Mouse (Mus musculus): ENCODE results near the gene Ube2d3. TPM values are rescaled to one million over a fixed set of nuclear protein-coding genes. Genes with fewer than 3 reads are reported as not detected.

Gene Ube2d3
- total and polyA plus RNA-seq, 3 experiments: 285 to 416 (median 357) TPM

GRCm38 (mm10) chr3:135516891-135517290, 78.9 kb downstream of the Ube2d3 start:
- intact Hi-C loops (cut with DNase I): loop anchor here (5.0 kb wide), 1 partner anchor 65 kb away; no protein-coding TSS in a partner anchor
- Histone ChIP-seq H3K4me3 (no peak overlapping the region), H3K27ac (peak overlapping the region; percentile 69)

More at GRCm38 (mm10) chr3:135516891-135517290, 78.9 kb downstream of the Ube2d3 start:
- H3K9ac ChIP-seq (ENCODE audit: low read depth, low read length): peak overlapping the region; percentile 43
- TF ChIP-seq EP300 (IDR thresholded peaks at IDR 0.05; ENCODE audit: insufficient read depth, low read depth, low read length): peak; percentile 82; the same call in 1 of the 2 replicates
- TF ChIP-seq POLR2A (IDR thresholded peaks at IDR 0.05; ENCODE audit: insufficient read depth, low read depth, low read length): no peak
- no peak for TF ChIP-seq CTCF (IDR thresholded peaks at IDR 0.05)
- peaks cover 10% of the 10 kb centered on the region for H3K36me3 ChIP-seq (ENCODE audit: control insufficient read depth, insufficient read depth, low read length)
- no peaks in the 10 kb centered on the region for H3K79me2 ChIP-seq (replicated peaks; ENCODE audit: control insufficient read depth, insufficient read depth, low read length)
- DNase-seq: peak; percentile 54 to 81
- WGBS: 3% methylated on average over 6 of the region's 6 CpGs
- H3K4me1 ChIP-seq (ENCODE audit: control insufficient read depth, insufficient read depth, low read length): peaks cover 18% of the 10 kb centered on the region
- H3K27me3 ChIP-seq (ENCODE audit: control insufficient read depth, insufficient read depth, low read length): no peaks in the 10 kb centered on the region

Other genes with a start within 250 kb of the Ube2d3 start
- gene Cenpe, start 225.6 kb upstream of the Ube2d3 start, total RNA-seq (2021): under 1 TPM; 0.84 TPM
- 0.12 and 0.18 TPM in 2 replicates for gene Cenpe, start 225.6 kb upstream of the Ube2d3 start, polyA plus RNA-seq (2012; rRNA removed)
- 1 to 10 TPM; 3.3 to 4.8 TPM for gene Bdh2, start 156.9 kb upstream of the Ube2d3 start, total RNA-seq (2021)
- gene Bdh2, start 156.9 kb upstream of the Ube2d3 start, polyA plus RNA-seq (2012; rRNA removed): 0.91 and 1.6 TPM in 2 replicates
- gene Slc9b2, start 130.4 kb upstream of the Ube2d3 start, total RNA-seq (2021): under 1 TPM; 0.20 to 0.44 TPM
- gene Slc9b2, start 130.4 kb upstream of the Ube2d3 start, polyA plus RNA-seq (2012; rRNA removed): 0.10 and 0.15 TPM in 2 replicates
- under 1 TPM in 1 of 2 experiments, not detected in 1; 0.29 TPM for gene Slc9b1, start 90.1 kb upstream of the Ube2d3 start, total RNA-seq (2021)
- gene Slc9b1, start 90.1 kb upstream of the Ube2d3 start, polyA plus RNA-seq (2012; rRNA removed): 0.04 TPM in 1 of 2 replicates, not detected in the other
- 10 to 100 TPM; 47.1 to 55.0 TPM for gene Cisd2, start 14.2 kb upstream of the Ube2d3 start, total RNA-seq (2021)
- 20.6 and 31.4 TPM in 2 replicates for gene Cisd2, start 14.2 kb upstream of the Ube2d3 start, polyA plus RNA-seq (2012; rRNA removed)
- 10 to 100 TPM; 15.7 to 16.4 TPM for gene Manba, start 47.5 kb downstream of the Ube2d3 start, total RNA-seq (2021)
- gene Manba, start 47.5 kb downstream of the Ube2d3 start, polyA plus RNA-seq (2012; rRNA removed): 8.2 and 13.3 TPM in 2 replicates

Data from heart, adult 2 months (tissue).